Mouse (Mus musculus): ENCODE results near the gene Mettl26. TPM values are rescaled to one million over a fixed set of nuclear protein-coding genes. Genes with fewer than 3 reads are reported as not detected.

Mettl26 gene
- polyA plus RNA-seq, 2 experiments from 2014 or later, result 88.3 to 119 TPM

DNA sequence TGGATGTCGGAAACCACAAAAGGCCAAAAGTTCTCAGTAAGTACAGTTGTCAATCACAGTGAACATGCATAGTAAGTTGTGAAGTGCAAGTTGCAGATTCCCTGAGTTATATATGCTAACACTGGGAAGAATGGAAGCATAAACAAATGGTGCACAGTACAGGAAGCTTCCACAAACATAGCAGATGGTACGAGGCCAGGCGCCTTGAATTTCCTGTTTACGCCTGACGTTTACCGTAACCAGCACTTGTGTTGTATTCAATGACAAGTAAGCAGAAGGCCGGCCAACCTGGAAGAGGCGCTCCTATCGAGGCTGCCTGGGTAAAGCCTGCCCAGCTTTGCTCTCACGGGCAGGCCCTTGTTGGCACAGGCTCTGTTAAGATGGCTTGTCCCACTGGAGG, 12.6 kb downstream of the Mettl26 start:
- no peak for ATAC-seq

- ATAC-seq, result no peak
These were observed 14.0 kb downstream of the Mettl26 start for GRCm38 (mm10) chr17:25888837-25889236.

DNA sequence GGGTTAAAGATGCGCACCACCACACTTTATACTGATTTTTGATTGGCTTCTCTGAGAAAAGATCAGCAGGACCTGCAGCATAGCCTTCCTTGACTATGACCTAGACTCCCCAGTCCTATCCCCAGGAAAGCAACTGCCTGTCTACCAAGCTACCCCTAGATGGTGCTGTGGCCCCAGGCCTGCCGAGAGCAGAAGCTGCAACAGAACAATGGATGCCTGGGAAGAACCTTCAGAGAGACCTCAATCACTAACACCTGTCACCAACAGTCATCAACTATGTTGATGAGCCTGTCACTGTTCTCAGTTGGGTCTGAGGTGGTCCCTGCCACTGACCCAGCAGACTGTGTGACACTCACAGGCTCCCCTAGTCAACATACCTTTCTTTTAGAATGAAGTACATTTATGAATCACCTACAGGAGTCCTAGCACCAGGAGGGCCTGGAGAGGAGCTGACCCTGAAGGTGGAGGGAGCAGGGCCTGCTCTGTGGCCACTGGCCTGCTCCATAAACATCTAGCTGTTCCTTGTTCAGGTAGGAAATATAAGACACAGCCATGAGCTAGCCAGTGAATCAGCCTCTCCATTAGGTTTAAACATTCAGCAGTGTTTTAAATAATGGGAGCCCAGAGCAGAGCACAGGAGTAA, 19.2 kb downstream of the Mettl26 start:
- peak; percentile 36 for ATAC-seq

GRCm38 (mm10) chr17:25895415-25895814, 20.5 kb downstream of the Mettl26 start:
- no peak for ATAC-seq

DNA sequence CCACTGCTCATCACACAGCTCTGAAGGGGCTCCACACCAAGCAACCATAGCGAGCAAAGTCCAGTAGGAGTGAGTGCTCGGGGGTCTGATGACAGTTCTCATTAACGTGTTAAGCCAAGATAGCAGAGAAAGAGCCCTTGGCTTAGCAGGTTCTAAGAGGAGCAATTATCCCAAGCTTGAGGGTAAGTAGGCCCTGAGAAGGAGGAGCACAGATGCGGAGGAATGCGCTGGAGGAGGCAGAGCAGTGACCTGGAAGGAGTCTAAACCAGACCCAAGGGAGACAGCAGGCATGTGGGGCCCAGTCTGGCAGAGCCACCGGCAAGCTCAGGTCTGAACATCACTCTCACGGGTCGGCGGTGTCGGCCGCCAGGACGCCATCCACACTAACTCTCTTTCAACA, 21.0 kb downstream of the Mettl26 start:
- no peak for ATAC-seq

DNA sequence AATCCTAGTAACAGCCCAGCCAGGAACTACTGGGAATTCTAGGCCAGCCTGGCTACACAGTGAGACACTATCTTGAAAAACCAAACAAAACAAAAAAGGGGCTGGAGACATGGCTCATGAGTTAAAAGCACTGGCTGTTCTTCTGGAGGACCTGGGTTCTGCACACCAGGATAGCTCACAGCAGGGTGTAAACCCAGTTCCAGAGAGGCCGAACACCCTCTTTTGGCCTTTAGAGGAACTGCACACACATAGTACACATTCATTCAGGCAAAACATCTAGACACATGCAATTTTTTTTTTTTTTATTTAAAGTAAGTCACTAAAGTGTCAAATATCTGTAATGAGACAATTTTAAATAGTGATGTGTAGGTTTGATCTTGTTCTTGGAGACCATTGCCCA, 25.3 kb downstream of the Mettl26 start:
- ATAC-seq, result no peak

- no peak for ATAC-seq
These were observed 28.2 kb downstream of the Mettl26 start for GRCm38 (mm10) chr17:25903061-25903460.

- no peak for ATAC-seq
These were observed 32.8 kb downstream of the Mettl26 start for GRCm38 (mm10) chr17:25907640-25908039.

- ATAC-seq, result no peak
These were observed 36.9 kb downstream of the Mettl26 start for GRCm38 (mm10) chr17:25911816-25912215.

DNA sequence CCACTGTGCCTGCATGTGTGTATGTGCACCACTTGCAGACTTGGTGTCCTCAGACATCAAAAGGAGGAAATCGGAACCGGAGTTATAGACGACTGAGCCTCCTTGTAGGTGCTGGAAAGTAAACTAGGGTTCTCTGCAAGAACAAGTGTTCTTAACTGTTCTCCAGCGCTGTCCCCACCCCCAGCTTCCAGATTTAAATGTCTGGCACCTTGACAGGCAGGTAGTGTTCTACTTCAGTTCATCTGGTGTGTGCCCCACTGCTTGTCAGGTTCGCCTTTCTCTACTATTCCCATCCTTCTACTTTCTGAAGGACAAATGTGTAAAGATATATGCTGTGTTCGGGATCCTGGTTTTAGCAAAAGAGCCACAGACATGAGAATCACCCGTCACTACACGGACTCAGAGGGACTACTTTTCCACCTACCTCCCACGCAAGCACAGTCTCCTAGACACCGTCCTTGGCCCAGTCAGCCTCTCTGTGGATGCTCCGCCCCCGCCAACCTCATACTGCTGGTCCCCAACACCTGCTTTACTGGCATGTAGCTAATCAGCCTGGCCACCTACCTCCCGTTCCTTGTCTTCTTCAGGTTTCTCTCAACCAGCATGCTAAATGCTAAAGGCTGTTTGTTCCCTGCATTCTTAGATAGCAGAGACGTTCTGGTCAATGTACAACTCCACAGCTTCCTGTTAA, 38.5 kb downstream of the Mettl26 start:
- no peak for ATAC-seq

GRCm38 (mm10) chr17:25913877-25914275, 39.0 kb downstream of the Mettl26 start:
- no peak for ATAC-seq

GRCm38 (mm10) chr17:25914295-25914694, 39.4 kb downstream of the Mettl26 start:
- ATAC-seq, result no peak

DNA sequence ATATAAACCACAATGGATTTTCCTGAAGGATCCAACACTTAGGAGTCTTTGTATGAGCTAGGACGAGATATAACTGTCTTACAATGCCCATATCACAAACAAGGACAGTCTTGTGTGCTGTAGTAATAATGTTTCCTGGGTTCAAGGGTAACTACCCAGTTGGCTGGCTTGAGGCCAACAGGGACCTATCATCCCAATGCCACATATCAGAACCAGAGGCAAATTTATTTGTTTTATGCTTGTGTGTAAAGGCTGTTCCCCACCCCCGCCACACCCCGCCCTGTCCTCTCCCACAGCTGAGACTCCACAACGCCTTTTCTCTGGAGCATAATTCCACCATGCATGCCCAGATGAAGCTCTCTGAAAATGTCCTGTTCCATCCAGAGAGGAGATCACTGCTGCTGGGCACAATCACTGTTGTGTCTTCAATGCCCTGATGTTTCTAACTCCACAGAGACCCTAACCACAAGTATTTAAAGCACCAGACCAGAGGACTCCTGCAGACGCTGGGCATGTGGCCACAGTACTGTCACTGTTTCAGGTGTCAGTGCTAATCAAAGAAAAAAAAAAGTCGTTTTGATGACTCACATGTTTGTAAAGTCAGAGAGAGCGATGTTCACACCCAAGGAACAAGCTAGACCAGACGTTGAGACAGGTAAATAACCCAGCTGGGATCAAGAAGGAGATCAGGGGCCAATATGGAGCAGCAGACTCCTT, 42.2 kb downstream of the Mettl26 start:
- ATAC-seq, result no peak

DNA sequence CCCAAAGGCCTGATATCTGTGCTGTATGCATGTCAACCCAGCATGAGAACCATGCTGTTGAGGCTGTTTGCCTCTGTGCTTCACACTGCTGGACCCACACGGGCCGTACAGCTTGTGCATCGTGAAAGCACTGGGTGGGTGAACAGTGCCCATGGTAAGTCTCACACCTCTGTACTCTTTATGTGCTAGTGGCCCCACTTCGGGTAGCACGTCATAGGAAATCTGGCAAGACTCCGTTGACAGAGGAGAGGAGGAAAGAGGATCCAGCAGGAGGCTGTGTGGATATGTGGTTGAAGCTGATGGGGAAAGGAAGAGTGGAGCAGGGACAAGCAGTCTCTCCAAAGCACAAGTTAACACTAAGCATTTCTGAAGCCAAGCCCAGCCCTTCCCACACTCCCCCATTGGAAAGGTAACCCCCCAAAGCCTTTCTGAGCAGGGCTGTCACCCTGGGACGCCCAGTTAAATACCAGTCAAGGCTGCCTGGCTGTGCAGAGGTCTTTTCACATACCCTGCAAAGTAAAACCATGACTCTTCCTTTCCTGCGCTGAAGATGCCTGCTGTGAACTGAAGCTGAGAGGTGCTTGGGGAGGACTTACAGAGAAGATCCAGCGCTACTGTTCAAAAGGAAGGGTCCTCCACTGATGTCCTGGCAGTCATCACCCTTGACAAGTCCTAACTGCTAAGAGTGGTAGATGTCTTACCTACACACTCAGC, 43.3 kb downstream of the Mettl26 start:
- no peak for ATAC-seq

- no peak for ATAC-seq
These were observed 44.4 kb downstream of the Mettl26 start, which contains the start of gene Rab40c for GRCm38 (mm10) chr17:25919144-25919785. Rab40c (minus strand) TSS chr17:25919727.

DNA sequence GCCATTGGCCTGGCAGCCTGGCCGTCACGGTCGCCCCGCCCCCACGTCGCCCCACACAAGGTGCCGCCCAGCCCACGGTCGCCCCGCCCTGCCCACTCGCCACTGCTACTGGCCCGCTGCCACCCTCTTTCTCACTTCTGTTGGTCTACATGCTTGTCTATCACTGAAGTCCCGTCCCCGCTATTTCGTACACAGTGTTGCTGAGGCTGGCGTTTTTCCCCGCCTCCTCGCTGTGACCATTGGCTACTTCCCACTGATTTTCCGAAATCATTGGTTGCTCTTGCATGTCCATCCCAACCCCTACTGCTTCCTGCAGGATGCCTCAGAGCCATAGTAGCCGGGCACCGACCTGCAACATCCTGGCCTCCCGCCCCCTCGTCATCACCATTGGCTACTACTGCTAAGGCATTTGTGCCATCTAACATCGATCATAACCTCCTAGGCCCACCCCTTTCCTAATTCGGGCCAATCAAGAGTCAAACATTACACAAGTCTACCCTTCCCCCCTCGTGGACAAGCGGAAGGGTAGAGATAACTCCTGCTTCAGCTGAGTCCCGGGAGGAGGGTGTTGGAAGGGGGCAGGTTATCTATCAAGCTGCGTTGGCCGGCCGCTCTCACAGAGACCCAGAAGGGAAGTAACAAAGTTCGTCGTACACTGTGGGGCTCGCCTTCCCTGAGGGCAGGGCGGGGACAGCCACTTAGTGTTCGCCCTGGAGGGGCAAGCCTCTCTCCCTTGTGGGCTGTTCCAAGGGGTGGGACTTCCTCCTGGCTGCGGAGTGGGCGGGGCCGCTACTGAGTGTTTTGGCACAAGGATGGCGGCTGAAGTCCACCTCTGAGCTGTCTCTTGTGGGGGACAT, 45.1 kb downstream of the Mettl26 start:
- ATAC-seq, result peak; percentile 90

GRCm38 (mm10) chr17:25922120-25922519, 47.2 kb downstream of the Mettl26 start:
- ATAC-seq, result no peak

DNA sequence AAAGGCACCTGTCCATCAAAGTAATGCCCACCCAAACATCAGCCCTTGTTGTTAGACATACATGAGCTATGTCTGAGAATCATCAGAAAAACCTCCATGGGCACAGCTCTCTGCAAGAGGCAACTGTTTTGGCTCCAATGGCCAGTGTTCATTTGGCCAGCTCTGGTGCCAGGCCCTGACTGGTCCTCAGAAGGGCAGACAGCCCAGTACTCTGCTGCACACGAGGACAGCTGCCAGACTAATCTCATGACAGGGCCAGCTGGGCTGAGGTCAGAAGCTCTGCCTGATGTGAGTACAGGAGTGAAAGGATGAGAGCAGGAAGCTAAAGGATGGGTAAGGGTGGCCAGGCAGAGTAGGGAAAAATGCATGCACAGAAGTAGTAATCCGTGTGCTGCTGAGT, 50.5 kb downstream of the Mettl26 start:
- no peak for ATAC-seq
